In the genomic region with DNA sequence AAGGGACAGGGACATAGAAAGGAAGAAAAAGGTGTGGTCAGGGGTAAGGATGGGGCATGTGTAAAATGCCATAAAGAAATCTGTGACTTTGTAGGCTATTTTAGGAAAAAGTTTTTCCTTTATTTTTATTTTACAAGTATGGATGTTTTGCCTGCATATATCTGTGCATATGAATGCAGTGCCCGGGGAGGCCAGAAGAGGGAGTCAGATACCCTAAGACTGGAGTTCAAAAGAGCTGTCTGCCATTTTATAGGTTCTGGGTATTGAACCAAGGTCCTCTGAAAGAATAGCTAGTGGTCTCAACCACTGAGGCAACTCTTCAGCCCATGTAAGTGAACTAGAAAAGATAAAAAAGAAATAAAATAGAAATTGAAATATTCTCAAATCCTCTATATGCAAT, we compare ENCODE assay signal across 14 mouse cellular contexts. TPM values are rescaled to one million over a fixed set of nuclear protein-coding genes. Genes with fewer than 3 reads are reported as not detected.
DNase-seq lines count a peak whose midpoint lies in the region; ATAC-seq and TF ChIP-seq lines count a peak whose summit lies in the region.
"Had no signal": no experiment of that assay in that cellular context is flagged by ENCODE, and none has a peak within 500 bp of the region (broad histone marks: within the 10 kb centered on the region; RNA-seq: fewer than 3 reads in every experiment).

No protein-coding gene starts in this region.

- no peak overlapping the region for H3K27ac ChIP-seq in heart, adult 2 months
- no peak overlapping the region for H3K27ac ChIP-seq in neural tube, embryonic 15.5 days (replicated peaks)
- H3K27ac ChIP-seq: lung, embryonic 15.5 days had no signal

- H3K4me2 ChIP-seq in neural tube, embryonic 15.5 days: no peak overlapping the region
- H3K4me2 ChIP-seq: lung, embryonic 15.5 days had no signal

- TF ChIP-seq CTCF in heart, adult 2 months (IDR thresholded peaks at IDR 0.05): peak; percentile 73
- peak; percentile 34; the same call in 1 of the 2 replicates for TF ChIP-seq CTCF in brain, embryonic 14.5 days (IDR thresholded peaks at IDR 0.05; ENCODE audit: borderline replicate concordance, extremely low read depth, insufficient read depth, insufficient read length)

- no peaks in the 10 kb centered on the region for H3K27me3 ChIP-seq in heart, adult 2 months (ENCODE audit: control insufficient read depth, insufficient read depth, low read length)
- H3K27me3 ChIP-seq in neural tube, embryonic 15.5 days (replicated peaks): no peaks in the 10 kb centered on the region
- H3K27me3 ChIP-seq: lung, embryonic 15.5 days had no signal

- no peak overlapping the region for H3K4me3 ChIP-seq in heart, adult 2 months
- no peak overlapping the region for H3K4me3 ChIP-seq in neural tube, embryonic 15.5 days (replicated peaks)
- H3K4me3 ChIP-seq: lung, embryonic 15.5 days; myocyte had no signal

- no peaks in the 10 kb centered on the region for H3K9me3 ChIP-seq in neural tube, embryonic 15.5 days (replicated peaks)
- H3K9me3 ChIP-seq: lung, embryonic 15.5 days had no signal

- DNase-seq in heart, adult 2 months: no peak
- no peak for DNase-seq in heart, adult 9 months (ENCODE audit: low spot score in 2 of 2)
- peak; percentile 18 for DNase-seq in neural tube, embryonic 10.5 days (ENCODE audit: extremely low spot score, low spot score)
- DNase-seq in brain, embryonic 14.5 days (ENCODE audit: low read depth): no peak
- peak; percentile 20 for DNase-seq in retina, postnatal 1 day
- no peak for DNase-seq in ovary, postnatal 36 days (ENCODE audit: low spot score)
- DNase-seq in left cerebral cortex, adult 18-20 months (ENCODE audit: low spot score in 2 of 2): no peak
- DNase-seq: heart, postnatal 10 days; layer of hippocampus, adult 9-11 months; thymus, postnatal 25 days had no signal

- no peak for TF ChIP-seq POLR2A in heart, adult 2 months (IDR thresholded peaks at IDR 0.05; ENCODE audit: insufficient read depth, low read depth, low read length)
- TF ChIP-seq POLR2A in brain, embryonic 14.5 days (IDR thresholded peaks at IDR 0.05; ENCODE audit: borderline replicate concordance, extremely low read depth, insufficient read depth, insufficient read length, poor library complexity, severe bottlenecking): no peak

- no peaks in the 10 kb centered on the region for H3K36me3 ChIP-seq in heart, adult 2 months (ENCODE audit: control insufficient read depth, insufficient read depth, low read length)
- no peaks in the 10 kb centered on the region for H3K36me3 ChIP-seq in neural tube, embryonic 15.5 days
- H3K36me3 ChIP-seq: lung, embryonic 15.5 days had no signal

- H3K79me2 ChIP-seq in heart, adult 2 months (replicated peaks; ENCODE audit: control insufficient read depth, insufficient read depth, low read length): no peaks in the 10 kb centered on the region

- 64% methylated on average over 1 of the region's 1 CpGs for WGBS in heart, adult 2 months
- 83% methylated on average over 1 of the region's 1 CpGs for WGBS in neural tube, embryonic 15.5 days

- no peaks in the 10 kb centered on the region; the same call in 1 of the 2 replicates for H3K4me1 ChIP-seq in heart, adult 2 months (ENCODE audit: control insufficient read depth, insufficient read depth, low read length)
- no peaks in the 10 kb centered on the region for H3K4me1 ChIP-seq in neural tube, embryonic 15.5 days
- H3K4me1 ChIP-seq: lung, embryonic 15.5 days had no signal

- no peak for TF ChIP-seq EP300 in heart, adult 2 months (IDR thresholded peaks at IDR 0.05; ENCODE audit: insufficient read depth, low read depth, low read length)

- no peak for ATAC-seq in neural tube, embryonic 15.5 days (ENCODE audit: low FRiP score)

- intact Hi-C loops in heart, adult 2 months (cut with DNase I): loop anchor here (1.0 kb wide), 1 partner anchor 70 kb away; no protein-coding TSS in a partner anchor

- H3K9ac ChIP-seq in heart, adult 2 months (ENCODE audit: low read depth, low read length): no peak overlapping the region
- no peak overlapping the region for H3K9ac ChIP-seq in neural tube, embryonic 15.5 days (replicated peaks)
- H3K9ac ChIP-seq: lung, embryonic 15.5 days had no signal

RNA-seq across cellular contexts. Expression of a gene that starts 14.9 kb away (rescaled TPM):
- total RNA-seq in heart, adult 2 months (2021): 1 to 10 TPM; 3.7 to 5.0 TPM
- polyA plus RNA-seq in heart, adult 2 months (2012; rRNA removed): 2.2 and 3.1 TPM in 2 replicates
- polyA plus RNA-seq in neural tube, embryonic 15.5 days (2015; fragmentation: Nextera tagmentation; extraction: Ambion mirVana): 0.14 and 0.31 TPM in 2 replicates
- polyA plus RNA-seq in brain, embryonic 14.5 days (2012; rRNA removed): 0.34 TPM in 2 replicates
- total RNA-seq in left cerebral cortex, adult 18-20 months (2021): 1 to 10 TPM; 2.2 TPM

RNA-seq across cellular contexts. Expression of a gene that starts 15.0 kb away (rescaled TPM):
- total RNA-seq in heart, adult 2 months (2021): 1 to 10 TPM; 1.3 to 1.8 TPM
- polyA plus RNA-seq in heart, adult 2 months (2012; rRNA removed): 3.3 TPM in 2 replicates
- polyA plus RNA-seq in neural tube, embryonic 15.5 days (2015; fragmentation: Nextera tagmentation; extraction: Ambion mirVana): 0.18 and 0.33 TPM in 2 replicates
- 0.14 and 0.25 TPM in 2 replicates for polyA plus RNA-seq in brain, embryonic 14.5 days (2012; rRNA removed)
- 1 to 10 TPM in 1 of 2 experiments, under 1 TPM in 1; 0.77 to 1.2 TPM for total RNA-seq in left cerebral cortex, adult 18-20 months (2021)
- total RNA-seq: common myeloid progenitor, adult 5-6 weeks had no signal

Comparison
In these comparisons a context has a peak if more than half of its experiments do, and no peak if none do; other contexts are left out.
1. DNase-seq: peak in neural tube, embryonic 10.5 days (single experiment) and retina, postnatal 1 day (single experiment); none in heart, adult 2 months (0 of 2), heart, adult 9 months (0 of 2), brain, embryonic 14.5 days (single experiment), ovary, postnatal 36 days (single experiment) and left cerebral cortex, adult 18-20 months (0 of 2).